Mouse (Mus musculus) mature B cell (primary cell): ENCODE measurements at regions not wholly inside any gene's neighbourhood (a gene's known extent, or its start where the extent isn't known, plus 50 kb on each side); places are given as distances from the start of the nearest gene placed in this dataset.

Experiments
- in situ Hi-C: fragments of 300-500 bp; cut with MboI; formaldehyde crosslinking; loops from 2 replicates; pipeline ENCODE4 v1.14.3; 2019

GRCm38 (mm10) chr16:95886131-95886530, 104.6 kb downstream of the Psmg1 start:
- in situ Hi-C loops = no loop called here

- in situ Hi-C loops = no loop called here
Observed at GRCm38 (mm10) chr16:95873297-95873696, 117.5 kb downstream of the Psmg1 start.

DNA sequence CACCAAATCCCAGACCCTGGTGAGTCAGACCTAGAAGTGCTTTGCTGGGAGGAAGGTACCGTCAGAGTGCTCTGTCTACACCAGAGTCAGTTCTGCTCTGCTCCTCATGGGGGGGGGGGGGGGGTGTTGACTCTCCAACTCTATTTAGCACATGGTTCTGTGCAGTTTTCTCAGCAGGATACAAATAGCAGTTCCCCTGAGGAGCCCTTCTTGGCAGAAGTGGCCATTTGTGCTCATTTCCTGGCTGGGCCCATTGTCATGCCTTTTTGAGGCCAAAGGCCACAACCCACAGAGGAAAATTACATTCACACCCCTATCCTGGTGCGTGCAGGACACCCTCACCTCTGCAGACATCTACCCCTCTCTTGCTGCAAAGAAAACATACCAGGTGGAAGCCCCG, 118.3 kb downstream of the Psmg1 start:
- in situ Hi-C loops = no loop called here

GRCm38 (mm10) chr16:95870291-95870690, 120.5 kb downstream of the Psmg1 start:
- in situ Hi-C loops = no loop called here

GRCm38 (mm10) chr16:95869501-95869900, 121.3 kb downstream of the Psmg1 start:
- in situ Hi-C loops = no loop called here

GRCm38 (mm10) chr16:95868896-95869295, 121.9 kb downstream of the Psmg1 start:
- in situ Hi-C loops = no loop called here

GRCm38 (mm10) chr16:95867516-95867915, 123.2 kb downstream of the Psmg1 start:
- in situ Hi-C loops = no loop called here

DNA sequence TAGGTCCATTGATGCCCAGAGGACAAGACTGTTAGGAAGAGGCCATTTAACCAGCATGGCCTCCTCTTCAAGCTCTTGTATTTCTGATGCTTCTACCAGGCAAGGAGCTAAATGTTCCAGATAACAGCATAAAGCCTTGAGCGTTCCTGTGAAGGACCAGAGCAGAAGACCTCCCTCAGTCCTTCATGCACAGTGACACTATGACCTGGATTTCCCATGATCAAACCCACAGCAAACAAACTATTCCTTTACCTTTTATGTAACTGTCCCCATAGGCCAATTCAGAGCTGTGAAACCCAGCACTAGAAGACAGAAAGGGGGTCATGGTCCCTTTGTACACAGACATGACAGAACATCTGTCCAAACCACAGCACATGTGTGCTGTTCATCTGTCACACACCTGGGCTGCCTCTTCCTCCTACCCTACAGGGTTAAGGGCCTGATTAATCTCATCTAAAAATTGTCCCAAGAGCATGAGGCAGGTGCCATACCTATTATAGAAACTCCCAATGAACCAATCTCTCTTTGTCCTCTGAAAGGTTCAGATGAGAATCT, 123.8 kb downstream of the Psmg1 start:
- in situ Hi-C loops = no loop called here

GRCm38 (mm10) chr16:95865603-95866002, 125.2 kb downstream of the Psmg1 start:
- in situ Hi-C loops = no loop called here

- in situ Hi-C loops = no loop called here
Observed at GRCm38 (mm10) chr16:95864646-95865045, 126.1 kb downstream of the Psmg1 start.

GRCm38 (mm10) chr16:95864106-95864505, 126.7 kb downstream of the Psmg1 start:
- in situ Hi-C loops = no loop called here

DNA sequence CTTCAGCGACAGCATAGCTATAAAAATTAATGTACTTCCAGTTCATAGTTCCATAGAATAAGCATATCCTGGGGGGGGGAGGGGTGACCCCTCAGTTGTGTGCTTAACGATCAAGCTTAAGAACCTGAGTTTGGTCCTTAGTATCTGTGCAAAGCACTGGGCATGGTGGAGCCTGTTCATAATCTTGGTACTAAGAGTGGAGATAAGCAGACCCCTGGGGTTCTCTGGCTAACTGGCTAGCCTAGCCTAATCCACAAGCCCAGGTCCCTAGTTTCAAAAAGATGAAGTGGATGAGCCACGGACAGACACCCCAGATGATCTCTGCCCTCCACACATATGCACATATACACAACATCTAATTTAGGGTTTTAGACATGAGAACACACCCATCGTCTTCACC, 127.2 kb downstream of the Psmg1 start:
- in situ Hi-C loops = no loop called here

- in situ Hi-C loops = no loop called here
Observed at GRCm38 (mm10) chr16:95862621-95863020, 128.1 kb downstream of the Psmg1 start.

GRCm38 (mm10) chr16:95861231-95861690, 129.5 kb downstream of the Psmg1 start:
- in situ Hi-C loops = no loop called here

- in situ Hi-C loops = no loop called here
Observed at GRCm38 (mm10) chr16:95860810-95861209, 129.9 kb downstream of the Psmg1 start.

- in situ Hi-C loops = no loop called here
Observed at GRCm38 (mm10) chr16:95860111-95860510, 130.6 kb downstream of the Psmg1 start.

GRCm38 (mm10) chr16:95857403-95857802, 133.4 kb downstream of the Psmg1 start:
- in situ Hi-C loops = no loop called here

DNA sequence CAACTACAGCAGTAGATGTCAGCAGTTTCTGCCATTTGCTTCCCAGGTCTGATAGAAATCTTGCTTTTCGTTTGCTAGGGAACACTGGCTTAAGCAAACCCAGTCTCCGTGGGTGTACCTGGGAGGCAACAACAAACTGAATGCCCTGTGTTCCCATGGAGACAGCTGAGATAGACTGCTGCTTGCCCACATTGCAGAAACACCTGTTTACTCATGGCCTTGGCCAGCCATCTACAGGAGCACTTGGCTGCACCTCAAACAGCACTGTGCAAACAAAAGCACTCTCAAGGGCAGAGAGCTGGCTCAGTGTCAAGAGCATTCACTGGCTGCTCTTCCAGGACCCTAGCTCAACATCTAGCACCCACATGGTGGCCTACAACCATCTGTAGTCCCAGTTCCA, 135.5 kb downstream of the Psmg1 start:
- in situ Hi-C loops = no loop called here

DNA sequence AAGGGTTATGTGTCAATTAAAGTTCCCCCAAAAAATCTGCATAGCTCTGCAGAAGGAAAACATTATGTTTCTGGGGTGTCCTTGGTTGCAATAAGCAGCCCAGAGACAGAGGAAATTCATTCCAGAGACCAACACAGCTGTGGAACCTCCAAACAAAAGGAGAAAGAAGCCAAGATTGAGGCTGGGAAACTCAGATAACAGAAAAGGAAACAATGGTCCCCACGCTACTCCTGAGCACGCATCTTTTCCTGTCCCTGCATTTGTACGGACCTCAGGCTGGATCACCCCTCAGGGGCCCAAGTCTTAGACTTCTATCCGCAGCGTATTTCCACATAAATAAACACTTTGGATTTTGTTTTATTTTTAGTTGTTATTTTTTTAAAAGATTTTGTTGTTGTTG, 138.9 kb downstream of the Psmg1 start:
- in situ Hi-C loops = no loop called here

DNA sequence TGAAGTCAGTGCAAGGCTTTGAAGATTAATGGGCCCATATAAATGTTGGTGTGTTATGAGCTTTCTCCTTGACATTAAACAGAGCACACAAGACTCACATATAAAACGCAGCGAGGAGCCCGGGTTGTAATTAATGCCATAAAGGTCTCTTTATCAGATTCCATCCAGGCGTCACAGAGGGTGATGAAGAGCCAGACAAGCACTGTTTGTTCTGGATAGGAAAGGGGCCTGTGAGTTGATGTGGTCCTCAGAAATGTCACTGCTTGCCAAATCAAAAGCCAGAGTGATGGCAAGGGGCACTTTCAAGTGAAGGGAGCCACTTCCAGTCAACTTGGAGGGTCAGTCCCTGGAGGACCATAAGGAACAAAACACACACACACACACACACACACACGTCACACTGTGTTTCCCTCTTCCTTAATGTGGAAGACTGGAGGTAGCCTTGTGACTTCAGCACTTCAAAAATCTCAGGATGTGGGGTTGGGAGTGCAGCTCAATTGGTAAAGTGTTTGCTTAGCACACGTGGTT, 142.1 kb downstream of the Psmg1 start:
- in situ Hi-C loops = no loop called here

- in situ Hi-C loops = no loop called here
Observed at GRCm38 (mm10) chr16:95847765-95848483, 142.8 kb downstream of the Psmg1 start.

DNA sequence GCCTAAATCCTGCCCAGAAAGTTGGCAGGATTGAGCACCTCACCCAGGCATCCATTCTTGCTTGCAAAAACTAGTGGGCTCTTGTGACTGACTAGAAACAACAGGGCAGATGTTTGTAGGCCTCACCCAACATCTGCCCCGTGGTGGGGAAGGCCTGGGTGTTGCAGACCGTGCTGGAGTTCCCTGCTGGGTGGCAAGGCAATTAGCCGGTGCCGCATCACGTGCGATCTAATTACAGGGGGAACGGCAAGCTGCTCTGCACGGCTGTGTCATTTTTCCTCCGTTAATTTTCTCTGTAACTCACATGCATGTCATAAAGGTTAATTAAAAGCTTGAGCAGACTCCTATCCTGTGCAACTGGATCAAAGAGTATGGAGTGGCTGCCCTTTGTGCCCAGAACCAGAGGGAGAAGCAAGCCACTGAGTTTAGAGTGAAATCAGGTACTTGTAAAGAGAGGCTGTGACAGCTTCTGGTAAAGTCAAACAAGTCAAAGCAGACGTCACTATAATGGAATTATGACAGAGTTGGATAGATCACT, 143.5 kb downstream of the Ets2 start:
- in situ Hi-C loops = no loop called here

- in situ Hi-C loops = no loop called here
Observed at GRCm38 (mm10) chr16:95844691-95845090, 142.8 kb downstream of the Ets2 start.
